Mouse (Mus musculus) brain, embryonic 14.5 days (tissue): ENCODE data around the gene Igdcc3. TPM values are rescaled to one million over a fixed set of nuclear protein-coding genes. Genes with fewer than 3 reads are reported as not detected.
A peak's percentile ranks its signal among the peaks of the same experiment; 100 is the strongest.

Experiments
- DNase-seq: peaks from one replicate; pipeline ENCODE4 v3.0.0-alpha.2; 2011; ENCODE audit warnings: low read depth
- CTCF ChIP-seq: fragments of 200-500 bp; IDR thresholded peaks from 2 replicates; pipeline ENCODE4 v1.5.1; 2012; ENCODE audit warnings: inconsistent platforms, mild to moderate bottlenecking, moderate library complexity, borderline replicate concordance; ENCODE audit not compliant: insufficient read depth, insufficient read length; ENCODE audit errors: extremely low read depth
- POLR2A ChIP-seq: fragments of 200-500 bp; IDR thresholded peaks from 2 replicates; pipeline ENCODE4 v1.6.1; 2012; ENCODE audit warnings: mild to moderate bottlenecking, inconsistent platforms, borderline replicate concordance; ENCODE audit not compliant: poor library complexity, insufficient read depth, insufficient read length, severe bottlenecking; ENCODE audit errors: extremely low read depth
- polyA plus RNA-seq: library from polyadenylated mRNA; depleted of rRNA; stranded (reverse); fragments of >200 nt; gene quantifications from 2 replicates; pipeline ENCODE4 v1.2.3, GENCODE M21; 2012; rRNA removed

The Igdcc3 gene
- polyA plus RNA-seq, 1 experiment = 19.6 TPM

DNA sequence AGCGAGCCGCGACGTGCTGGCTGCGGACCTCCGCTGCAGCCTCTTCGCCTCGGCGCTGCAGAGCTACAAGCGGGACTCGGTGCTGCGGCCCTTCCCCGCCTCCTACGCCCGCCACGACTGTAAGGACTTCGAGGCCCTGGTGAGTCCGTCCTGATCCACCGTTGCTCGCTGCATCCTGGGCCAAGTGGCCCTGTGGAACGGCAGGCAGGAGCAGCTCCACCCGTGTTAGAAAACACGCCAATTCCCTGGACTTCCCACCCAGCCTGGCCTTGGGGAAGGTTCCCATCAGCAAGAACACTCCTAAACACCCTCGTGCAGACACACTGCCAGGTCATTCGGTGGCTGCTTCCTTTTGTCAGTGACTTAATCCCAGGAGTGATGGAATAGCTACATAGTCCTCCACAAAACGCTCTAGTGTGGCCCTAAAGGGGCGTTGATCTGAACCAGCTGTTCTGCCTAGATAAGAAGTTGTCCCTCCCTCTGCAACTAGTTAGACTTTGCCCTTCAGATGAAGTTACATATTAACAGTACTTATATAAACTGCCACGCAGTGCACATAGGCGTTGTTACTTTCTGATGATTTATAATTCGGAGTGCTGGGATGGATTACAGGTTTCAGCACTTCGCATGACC lies 74.6 kb downstream of the Igdcc3 start:
- no peak for DNase-seq
- no peak for TF ChIP-seq POLR2A
- no peak for TF ChIP-seq CTCF

DNA sequence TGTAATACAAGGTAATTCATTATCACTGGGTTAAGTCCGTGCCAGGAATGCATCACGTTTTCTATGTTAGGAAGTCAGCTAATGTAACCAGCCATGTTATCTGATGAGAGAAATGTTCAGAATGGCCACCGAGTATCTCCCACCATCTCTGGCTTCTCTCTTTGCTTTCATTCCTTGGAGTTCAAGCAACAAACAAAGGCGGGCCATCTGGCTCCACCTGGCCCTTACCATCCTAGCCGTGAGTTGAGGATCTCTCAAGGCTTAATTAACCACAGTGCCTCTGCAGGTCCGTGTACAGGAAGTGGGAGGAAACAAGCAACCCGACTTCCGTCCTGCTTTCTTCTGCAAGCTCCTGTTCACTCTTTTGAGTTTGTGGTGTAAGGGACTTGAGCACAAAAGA lies 76.0 kb downstream of the Igdcc3 start:
- no peak for TF ChIP-seq CTCF
- TF ChIP-seq POLR2A = no peak
- no peak for DNase-seq

DNA sequence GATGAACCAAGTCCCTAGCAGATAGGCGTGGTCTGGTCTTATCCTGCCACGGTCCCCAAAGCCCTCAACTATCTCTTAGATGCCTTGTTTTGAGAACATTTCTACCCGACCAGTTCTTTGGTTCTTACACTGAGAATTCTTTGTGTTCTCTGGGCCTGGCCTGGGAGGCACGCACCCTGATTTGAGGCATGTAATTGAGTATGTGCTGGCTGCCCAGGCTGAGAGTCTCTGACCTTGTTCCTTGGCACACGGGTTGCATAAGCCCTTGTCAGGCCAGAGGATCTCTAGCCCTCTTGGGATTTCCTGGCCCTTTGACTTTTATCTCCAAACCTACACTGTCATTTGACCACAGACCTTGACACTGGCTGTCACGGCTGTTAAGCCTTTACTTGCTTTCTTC lies 76.7 kb downstream of the Igdcc3 start:
- no peak for DNase-seq
- TF ChIP-seq POLR2A (no peak), CTCF (no peak)

DNA sequence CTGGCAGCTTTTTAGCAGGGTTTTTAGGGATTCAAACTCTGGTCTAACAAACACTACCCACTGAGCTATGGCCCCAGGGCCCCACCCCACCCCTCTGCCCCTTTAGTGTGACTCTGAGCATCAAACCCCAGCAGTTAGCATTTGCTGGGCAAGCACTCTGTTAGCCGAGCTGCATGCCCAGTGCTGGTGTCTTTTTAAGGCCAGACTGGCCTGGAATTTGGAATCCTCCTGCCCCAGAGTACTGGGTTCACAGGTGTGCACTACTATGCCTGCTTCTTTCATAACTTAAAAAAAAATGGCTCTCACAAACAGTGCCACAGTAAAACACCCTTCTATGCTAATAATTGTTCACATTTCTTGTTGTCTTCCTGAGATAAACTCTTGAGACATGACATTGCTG lies 77.9 kb downstream of the Igdcc3 start:
- DNase-seq = no peak
- no peak for TF ChIP-seq CTCF
- TF ChIP-seq POLR2A = no peak

DNA sequence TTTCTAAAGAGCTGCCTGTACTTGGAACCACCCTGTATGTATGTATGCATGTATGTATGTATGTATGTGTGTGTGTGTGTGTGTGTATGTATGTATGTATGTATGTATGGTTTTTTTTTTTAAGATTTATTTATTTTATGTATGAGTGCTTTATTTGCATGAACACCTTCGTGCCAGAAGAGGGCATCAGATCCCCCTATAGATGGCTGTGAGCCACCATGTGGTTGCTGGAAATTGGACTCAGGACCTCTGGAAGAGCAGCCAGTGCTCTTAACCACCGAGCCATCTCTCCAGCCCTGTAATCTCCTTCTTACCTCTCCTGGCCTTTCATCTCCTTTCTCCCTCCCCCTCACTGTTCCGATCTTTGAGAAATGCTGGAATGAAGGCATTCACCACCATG lies 79.4 kb downstream of the Igdcc3 start:
- DNase-seq = peak; percentile 17
- peak; percentile 18; the same call in 1 of the 2 replicates for TF ChIP-seq CTCF

DNA sequence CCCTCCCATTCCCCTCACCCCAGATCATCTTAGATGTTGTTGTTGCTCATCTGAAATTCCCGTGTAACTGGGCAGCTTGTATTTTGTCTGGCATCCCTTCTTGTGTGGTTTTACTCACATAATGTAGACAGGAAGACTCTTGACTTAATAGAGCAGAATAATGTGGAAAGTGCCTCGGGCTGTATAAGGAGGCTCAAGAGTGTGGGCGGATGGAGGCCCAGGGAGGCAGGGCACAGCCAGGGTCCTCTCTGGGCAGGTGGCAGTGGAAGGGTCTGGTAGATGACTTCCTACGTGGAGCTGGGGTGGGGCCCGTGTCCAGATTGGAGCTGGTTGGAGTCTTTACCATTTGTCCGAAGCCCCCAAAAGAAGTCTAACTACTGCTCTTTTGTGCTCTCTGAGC lies 82.9 kb downstream of the Igdcc3 start:
- DNase-seq = no peak
- no peak for TF ChIP-seq POLR2A
- TF ChIP-seq CTCF = no peak

DNA sequence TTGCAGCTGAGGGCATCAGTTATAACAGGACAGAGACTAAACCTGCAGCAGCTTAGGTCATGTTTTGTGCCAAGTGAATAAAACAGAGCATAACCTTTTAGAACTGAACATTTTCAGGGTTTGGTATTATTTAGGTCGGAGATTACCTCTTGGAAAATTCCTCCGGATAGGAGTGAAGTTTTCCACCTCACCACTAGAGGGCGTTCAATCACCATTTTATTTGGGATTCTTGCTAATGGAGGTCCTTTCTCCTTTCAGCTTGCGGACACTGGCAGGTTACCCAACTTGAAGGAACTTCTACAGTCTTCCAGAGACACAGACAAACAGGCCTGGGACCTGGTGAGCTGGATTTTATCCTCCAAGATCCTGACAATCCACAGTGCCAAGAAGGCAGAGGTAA lies 84.8 kb downstream of the Igdcc3 start:
- peak; percentile 58; the same call in 1 of the 2 replicates for TF ChIP-seq CTCF
- TF ChIP-seq POLR2A = no peak
- peak; percentile 58 for DNase-seq

DNA sequence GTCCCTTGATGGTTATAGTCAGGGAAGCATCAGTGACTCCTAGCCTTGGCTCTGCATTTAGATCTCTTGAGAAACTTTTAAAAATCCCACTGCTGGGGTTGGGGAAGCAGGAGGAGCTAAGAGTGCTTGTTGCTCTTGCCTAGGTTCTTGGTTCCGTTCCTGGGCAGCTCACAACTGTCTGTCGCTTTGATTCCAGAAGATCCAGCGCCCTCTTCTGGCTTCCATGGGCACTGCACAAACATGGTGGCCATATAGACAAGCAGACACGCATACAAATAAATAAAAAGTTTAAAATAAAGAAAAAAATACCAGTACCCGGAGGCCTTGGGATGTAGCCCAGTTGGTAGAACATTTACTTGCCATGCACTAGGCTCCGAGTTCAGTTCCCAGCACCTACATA lies 89.3 kb downstream of the Igdcc3 start:
- no peak for DNase-seq
- peak; percentile 19; the same call in 1 of the 2 replicates for TF ChIP-seq CTCF
- TF ChIP-seq POLR2A = no peak

DNA sequence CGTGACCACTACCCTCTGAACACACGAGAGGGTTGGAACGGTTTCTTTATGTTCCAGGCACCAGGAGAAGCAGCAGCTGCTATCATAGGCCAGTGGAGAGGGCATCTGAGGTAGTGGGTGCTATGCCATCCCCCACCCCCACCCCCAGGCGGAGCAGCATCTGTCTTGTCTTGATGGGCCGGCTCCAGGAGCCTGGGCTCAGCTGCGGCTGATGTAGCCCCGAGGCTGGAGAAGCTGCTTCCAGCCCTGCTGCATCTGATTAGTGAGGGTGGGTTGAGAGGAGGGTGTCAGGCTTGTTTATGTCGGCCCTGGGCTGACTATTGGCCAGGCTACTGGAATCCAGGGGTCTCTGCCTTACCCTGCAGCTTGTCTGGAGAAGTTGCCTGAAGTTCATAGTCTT lies 90.3 kb downstream of the Igdcc3 start:
- TF ChIP-seq POLR2A (no peak), CTCF (no peak)
- DNase-seq = peak; percentile 58

DNA sequence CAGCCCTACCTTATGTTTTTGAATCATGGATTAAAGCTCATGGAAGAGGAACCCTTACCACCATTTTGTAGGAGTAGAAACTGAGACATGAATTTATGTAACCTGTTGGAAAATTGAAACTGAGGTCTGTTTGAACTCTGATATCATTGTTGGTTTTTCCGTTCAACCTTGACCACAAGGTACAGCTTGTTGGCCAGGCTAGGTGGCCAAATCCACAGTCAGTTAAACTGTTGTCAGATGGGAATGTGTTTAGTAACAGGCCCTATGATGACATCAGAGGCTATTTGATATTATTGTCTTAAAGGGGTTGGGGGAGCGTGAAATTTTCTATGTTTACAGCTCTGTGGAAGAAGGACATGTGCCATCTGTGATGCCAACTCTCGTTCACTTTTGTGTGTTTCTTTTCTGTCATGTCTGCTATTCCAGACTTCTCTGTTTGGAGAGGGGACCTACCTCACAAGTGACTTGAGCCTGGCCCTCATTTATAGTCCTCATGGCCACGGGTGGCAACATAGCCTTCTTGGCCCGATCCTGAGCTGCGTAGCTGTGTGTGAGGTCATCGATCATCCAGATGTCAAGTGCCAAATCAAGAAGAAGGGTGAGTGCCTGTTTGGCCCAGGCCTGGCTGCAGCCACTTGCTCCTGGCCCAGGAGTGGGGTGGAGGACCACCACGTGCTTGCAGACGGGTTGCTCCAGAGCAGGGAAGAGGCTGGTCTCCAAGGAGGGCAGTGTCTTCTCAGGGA lies 92.4 kb downstream of the Igdcc3 start:
- no peak for TF ChIP-seq CTCF
- no peak for TF ChIP-seq POLR2A
- DNase-seq = no peak

DNA sequence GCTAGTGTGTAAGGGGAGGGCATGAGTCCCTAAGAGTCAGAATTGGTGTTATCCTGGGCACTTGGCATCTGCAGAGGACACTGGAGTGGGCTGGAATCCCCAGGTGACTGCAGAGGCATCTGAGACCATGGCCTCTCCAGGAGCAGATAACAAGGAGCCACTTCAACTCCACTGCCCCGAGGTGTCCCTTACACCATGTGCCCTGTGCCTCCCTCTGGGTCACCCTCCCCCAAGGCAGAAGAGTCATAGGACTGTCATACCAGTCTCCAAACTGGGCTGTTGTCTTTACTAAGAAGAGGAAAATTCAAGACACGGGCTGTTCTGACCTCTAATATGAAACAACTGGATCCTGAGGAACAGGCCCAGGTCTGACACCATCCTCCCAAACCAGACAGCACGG lies 93.7 kb downstream of the Igdcc3 start:
- no peak for TF ChIP-seq POLR2A
- TF ChIP-seq CTCF = no peak

More for the DNA sequence above, 93.7 kb downstream of the Igdcc3 start:
- no peak for DNase-seq

Other genes starting within 250 kb of the Igdcc3 start
- gene Slc24a1, start 189.6 kb upstream of the Igdcc3 start, polyA plus RNA-seq = 0.05 and 0.11 TPM in 2 replicates
- 33.5 and 35.6 TPM in 2 replicates for gene Ints14, start 180.3 kb upstream of the Igdcc3 start, polyA plus RNA-seq
- 113 and 117 TPM in 2 replicates for gene Hacd3, start 119.5 kb upstream of the Igdcc3 start, polyA plus RNA-seq
- gene Dpp8, start 108.8 kb upstream of the Igdcc3 start, polyA plus RNA-seq = 51.3 and 58.3 TPM in 2 replicates
- gene Igdcc4, start 39.7 kb upstream of the Igdcc3 start, polyA plus RNA-seq = 26.2 and 33.3 TPM in 2 replicates
- 5.8 and 6.2 TPM in 2 replicates for gene Parp16, start 54.2 kb downstream of the Igdcc3 start, polyA plus RNA-seq
- gene Cilp, start 124.0 kb downstream of the Igdcc3 start, polyA plus RNA-seq = 0.18 and 0.31 TPM in 2 replicates
- 18.0 and 20.1 TPM in 2 replicates for gene Clpx, start 153.1 kb downstream of the Igdcc3 start, polyA plus RNA-seq
- 15.3 and 17.2 TPM in 2 replicates for gene Pdcd7, start 204.9 kb downstream of the Igdcc3 start, polyA plus RNA-seq
- gene Ubap1l, start 219.9 kb downstream of the Igdcc3 start, polyA plus RNA-seq = 6.8 and 10.3 TPM in 2 replicates